Mouse (Mus musculus) cerebellum, adult 9-11 months (tissue): ENCODE measurements around the gene Cdh24.

Source experiments
- DNase-seq: peaks from one replicate; pipeline ENCODE4 v3.0.0; 2022

Cdh24 gene

DNA sequence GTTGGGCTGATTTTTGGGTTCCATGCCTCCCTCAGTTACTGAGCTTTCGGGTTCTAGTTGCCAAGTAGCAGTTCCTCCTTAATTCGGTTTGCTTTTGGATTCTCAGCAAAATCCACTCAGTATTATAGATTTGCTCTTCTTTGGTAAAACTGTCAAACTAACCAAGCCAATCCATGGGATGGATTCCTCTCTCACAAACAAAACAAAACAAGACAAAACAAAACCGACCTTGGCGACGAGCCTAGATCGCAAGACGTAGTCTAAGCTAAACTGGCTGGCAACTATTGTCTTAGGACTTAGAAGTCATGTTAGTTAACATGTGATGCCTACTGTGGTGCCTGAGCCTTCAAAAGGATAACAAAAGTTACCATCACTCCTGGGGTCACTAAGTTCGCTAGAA is 37.5 kb downstream of the Cdh24 start:
- DNase-seq: no peak

DNA sequence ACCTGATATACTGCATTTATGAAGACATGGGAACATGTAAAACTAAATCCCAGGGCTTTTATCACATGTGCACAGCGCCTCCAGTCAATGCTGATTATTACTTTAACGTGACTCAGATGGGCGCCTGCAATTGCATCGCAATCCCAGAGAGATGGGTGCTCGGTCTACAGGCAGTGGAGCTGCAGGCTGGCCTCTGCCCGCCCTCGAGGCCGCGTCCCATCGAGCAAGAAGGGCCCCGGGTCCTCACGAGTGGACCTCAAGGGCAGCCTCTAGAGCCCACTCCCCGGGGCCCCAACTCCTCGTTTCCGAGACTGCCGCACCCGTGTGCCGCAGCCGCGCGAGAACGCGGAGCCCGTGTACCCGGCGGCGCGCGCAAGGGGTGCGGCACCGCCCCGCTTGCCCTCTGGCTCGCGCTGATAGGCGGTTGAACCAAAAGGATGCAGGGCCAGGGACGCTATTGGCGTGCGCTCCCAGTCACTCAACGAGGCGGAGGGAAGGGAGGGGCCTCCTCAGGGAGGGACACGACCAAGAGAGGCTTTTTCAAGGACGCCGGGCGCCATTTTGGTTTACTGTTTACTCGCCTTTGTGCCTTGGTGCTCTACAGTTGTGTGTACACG is 38.0 kb downstream of the Cdh24 start:
- peak; percentile 98 for DNase-seq

DNA sequence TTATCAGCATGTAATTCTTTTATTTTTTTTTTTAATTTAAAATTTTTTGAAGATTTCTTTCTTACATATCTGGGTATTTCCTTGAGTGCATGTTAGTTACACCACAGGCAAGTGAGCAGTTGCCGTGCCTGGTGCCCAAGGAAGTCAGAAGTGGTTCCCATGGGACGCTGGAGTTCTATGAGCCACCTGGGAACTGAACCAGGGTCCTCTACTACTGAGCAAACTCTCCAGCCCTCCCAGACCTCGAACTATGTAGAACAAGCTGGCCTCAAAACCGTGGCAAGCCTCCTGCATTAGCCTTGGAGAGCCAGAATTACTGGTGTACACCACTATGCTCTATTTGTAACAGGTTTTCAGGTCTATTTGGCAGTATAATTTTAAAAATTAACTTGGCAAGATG is 38.6 kb downstream of the Cdh24 start:
- DNase-seq: peak; percentile 63

DNA sequence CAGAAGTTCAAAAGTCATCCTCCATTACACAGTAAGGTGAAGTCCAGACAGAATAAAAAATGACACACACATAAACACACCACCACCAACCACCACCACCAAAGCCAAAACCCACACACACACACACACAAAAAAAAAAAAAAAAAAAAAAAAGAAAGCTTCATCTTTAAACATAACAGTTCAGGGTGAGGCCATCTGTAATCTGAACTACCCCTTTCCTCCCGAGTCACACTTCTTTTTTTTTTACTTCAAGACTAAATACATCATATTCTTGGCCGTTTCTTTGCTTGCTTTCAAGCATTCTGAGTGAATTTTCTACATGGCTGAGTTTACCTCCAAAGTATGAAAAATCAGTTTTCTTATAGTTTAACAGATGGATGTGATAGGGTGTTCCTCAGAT is 39.6 kb downstream of the Cdh24 start:
- DNase-seq: no peak

DNA sequence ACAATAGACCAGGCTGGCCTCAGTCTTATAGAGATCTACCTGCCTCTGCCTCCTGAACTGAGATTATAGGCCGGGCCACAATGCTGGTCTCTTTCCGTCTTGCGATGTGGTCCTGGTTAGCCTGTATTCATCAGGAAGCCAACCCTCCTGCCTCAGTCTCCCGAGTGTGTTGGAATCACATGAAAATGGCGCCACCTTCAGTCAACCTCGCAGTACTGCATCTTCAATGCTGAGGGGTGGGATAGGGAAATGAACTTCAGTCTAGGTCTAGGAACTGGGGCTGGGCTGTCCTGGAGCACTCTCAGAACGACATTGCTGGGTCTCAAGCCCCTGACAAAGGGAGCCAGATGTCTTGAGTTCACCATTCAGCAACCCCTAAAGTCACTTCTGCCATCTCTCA is 44.1 kb downstream of the Cdh24 start:
- DNase-seq: no peak

DNA sequence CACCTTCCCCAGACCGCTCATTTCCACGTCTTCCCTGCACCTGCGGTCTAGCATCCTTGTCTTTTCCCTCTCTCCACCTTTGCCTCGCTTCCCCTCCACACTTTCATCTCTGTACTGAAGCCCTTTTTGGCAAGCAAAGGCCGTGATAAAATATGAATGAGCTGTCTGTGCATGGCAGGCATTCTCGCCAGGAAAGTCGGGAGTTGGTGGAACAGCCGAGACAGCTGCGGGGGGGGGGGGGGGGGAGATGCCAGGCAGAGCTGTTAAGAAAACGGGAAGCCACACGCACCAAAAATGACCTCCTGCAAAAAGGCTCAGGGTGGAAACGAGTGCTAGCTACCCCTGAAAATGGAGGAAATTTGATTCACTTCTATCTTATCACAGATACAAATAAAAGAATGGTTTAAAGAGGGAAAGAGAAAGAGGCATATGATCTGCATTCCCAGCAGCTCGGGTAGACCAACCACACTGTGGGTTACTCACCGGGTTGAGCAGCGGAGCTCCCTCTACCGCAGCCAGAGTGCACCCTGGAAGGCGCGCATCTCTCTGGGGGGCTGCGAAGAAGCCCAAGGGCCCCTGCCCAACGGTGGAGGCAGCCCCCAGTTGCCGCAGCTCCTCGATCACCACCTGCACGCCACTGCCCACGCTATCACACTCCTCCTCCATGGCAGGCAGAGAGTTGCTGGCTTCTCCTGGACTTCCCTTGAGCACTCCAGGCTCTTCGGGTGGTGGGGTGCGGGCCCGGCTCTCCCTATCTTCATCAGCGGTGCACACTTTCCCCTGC is 46.3 kb downstream of the Cdh24 start:
- DNase-seq: no peak

DNA sequence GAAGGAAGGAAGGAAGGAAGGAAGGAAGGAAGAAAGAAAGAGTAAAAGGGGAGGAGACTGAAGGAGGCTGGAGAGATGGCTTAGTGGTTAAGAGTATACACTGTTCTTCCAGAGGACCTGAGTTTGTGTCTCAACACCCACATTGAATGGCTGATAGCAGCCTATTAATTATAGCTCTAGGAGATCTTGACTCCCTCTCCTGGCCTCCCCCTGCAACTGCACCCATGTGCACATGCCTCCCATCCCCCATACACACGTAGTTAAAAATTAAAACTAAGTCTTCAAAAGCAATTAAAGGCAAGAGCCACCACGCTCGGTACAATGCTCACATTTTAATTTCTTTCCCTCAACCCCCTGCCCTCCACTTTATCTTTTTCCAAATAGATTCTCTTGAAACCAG is 47.1 kb downstream of the Cdh24 start:
- no peak for DNase-seq

DNA sequence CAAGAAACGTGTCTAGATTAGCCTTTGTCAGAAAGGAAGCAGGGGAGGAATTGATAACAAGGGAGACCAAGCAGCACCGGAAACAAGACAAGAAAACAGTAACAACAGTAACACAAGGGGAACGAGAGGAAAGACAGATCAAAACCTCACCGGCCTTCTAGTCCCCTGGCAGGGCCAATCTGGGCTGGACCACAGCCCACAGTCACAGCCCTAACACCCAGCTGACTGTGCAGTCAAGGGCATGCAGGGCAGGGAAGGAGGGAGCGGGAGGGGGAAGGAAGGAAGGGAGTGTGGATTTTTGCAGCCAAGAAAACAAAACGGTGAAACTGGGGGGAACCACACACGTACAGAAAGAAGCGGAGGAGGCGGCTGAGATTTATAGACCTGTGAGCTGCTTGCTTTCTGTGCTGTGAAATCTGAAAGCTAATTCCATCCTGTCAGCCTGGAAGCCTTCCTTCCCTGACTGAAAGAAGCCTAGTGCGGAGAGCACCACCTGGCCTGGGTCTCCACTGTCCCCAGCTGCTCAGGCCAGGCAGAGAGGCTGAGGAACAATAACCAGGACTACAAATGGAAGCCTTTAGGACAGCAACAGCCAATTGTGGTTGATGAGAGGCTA is 48.7 kb downstream of the Cdh24 start:
- no peak for DNase-seq

DNA sequence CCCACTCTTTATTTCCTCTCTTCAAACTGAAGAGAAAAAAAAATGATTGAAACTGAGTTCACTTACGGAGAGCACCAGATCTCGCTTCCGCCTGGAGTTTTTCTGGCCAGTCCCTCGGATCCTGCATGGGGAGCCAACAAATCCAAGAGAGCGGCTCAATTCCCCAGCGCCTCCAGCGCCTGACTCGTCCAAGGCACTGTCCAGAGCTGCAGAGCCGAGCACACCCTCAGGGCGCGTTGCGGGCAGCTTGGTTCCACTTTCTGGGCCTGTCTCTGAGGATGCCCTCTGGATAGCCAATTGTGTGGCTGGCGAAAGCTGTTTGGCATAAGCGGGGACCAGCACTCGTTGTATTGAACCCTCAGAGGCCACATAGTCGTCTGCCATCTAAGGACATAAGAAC is 50.1 kb downstream of the Cdh24 start:
- no peak for DNase-seq

DNA sequence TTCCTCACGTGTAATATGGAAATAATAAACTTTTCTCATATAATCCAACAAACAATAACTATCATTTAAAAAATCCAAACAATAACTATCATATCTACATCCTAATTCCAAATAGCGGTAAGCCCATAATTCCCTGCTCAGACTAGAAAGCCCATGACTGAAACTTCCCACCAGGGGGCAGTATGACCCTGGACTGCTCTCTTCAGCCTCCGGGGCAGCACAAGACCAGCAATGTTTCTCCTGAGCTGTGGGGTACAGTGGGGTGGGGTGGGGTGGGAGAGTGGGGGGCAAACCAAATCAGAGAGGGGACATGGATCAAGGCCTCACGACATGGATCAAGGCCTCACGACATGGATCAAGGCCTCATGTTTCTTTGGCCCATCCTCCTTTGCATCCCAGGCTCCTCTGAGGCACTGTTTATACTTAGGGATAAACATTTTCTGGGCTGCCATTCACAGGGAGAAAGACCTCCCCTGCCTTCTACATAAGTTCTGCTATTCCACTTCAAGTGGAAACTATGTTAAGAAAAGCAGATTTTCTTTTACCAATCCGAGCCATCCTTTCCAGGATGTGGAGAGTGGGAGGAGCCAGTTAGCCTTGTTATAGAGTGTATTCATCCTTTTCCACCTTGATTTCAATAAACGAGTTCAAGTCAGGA is 57.4 kb downstream of the Cdh24 start:
- DNase-seq: peak; percentile 51

DNA sequence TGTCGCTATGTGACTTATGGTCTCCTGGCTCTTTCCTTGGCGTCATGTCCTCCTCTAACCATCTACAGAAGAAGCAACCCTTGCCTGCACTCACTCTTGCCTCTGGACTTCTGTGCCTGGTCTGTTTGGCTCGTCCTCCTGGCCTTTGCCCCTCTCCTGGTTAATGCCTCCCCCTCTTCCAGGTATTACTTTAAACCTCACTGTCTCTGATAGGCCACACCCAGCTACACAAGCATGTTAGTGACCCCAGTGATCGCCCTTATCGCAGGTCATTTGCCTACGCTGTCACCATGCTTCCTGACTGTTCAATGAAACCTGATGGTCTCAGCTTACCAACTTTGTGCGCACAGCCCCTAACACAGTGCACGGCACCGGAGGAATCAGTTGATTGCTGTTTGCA is 58.6 kb downstream of the Cdh24 start:
- DNase-seq: no peak
